Mouse (Mus musculus): ENCODE data around the gene Srpk1.

Gene Srpk1

GRCm38 (mm10) chr17:28548550-28548949 lies 74.0 kb downstream of the Srpk1 start:
- TF ChIP-seq GATA4 (IDR thresholded peaks at IDR 0.05; ENCODE audit: insufficient replicate concordance, low read length), result no peak

- TF ChIP-seq GATA4 (IDR thresholded peaks at IDR 0.05; ENCODE audit: insufficient replicate concordance, low read length), result no peak
These were observed 75.6 kb downstream of the Srpk1 start for GRCm38 (mm10) chr17:28546925-28547324.

GRCm38 (mm10) chr17:28537881-28538280 lies 84.6 kb downstream of the Srpk1 start:
- no peak for TF ChIP-seq GATA4 (IDR thresholded peaks at IDR 0.05; ENCODE audit: insufficient replicate concordance, low read length)
